Mouse (Mus musculus) G1E (cell line): ENCODE data around the gene Klf13. TPM values are rescaled to one million over a fixed set of nuclear protein-coding genes. Genes with fewer than 3 reads are reported as not detected.

Experiments
- ATAC-seq: 2 replicates; pipeline ENCODE4 v1.8.0; 2016; ENCODE audit warnings: mild to moderate bottlenecking; ENCODE audit not compliant: insufficient number of reproducible peaks, poor library complexity, low FRiP score, severe bottlenecking; ENCODE audit errors: extremely low read depth
- DNase-seq: peaks from one replicate; pipeline ENCODE4 v3.0.0; 2012; ENCODE audit warnings: low spot score
- H3K27me3 ChIP-seq: 2 replicates; pipeline ENCODE4 v1.6.1; 2012; ENCODE audit warnings: mild to moderate bottlenecking, low read length, inconsistent platforms; ENCODE audit not compliant: insufficient read depth
- H3K36me3 ChIP-seq: replicated peaks from 2 replicates; pipeline ENCODE3; 2012; ENCODE audit warnings: mild to moderate bottlenecking, inconsistent platforms
- H3K4me1 ChIP-seq: 2 replicates; pipeline ENCODE4 v1.6.1; 2012; ENCODE audit warnings: low read depth, low read length, inconsistent platforms, mixed read lengths; ENCODE audit not compliant: insufficient read depth
- H3K4me3 ChIP-seq: 2 replicates; pipeline ENCODE4 v1.5.1; 2012; ENCODE audit warnings: low read depth, mild to moderate bottlenecking, inconsistent platforms, low read length, moderate library complexity, mixed read lengths
- H3K9me3 ChIP-seq: replicated peaks from 2 replicates; pipeline ENCODE4 v1.6.1; 2012; ENCODE audit warnings: inconsistent platforms
- CTCF ChIP-seq: IDR thresholded peaks from 2 replicates; pipeline ENCODE4 v1.5.1; 2012; ENCODE audit warnings: low read depth, low read length, inconsistent platforms, mixed read lengths
- GATA1 ChIP-seq: IDR thresholded peaks from 2 replicates; pipeline ENCODE4 v1.6.1; 2012; ENCODE audit warnings: borderline replicate concordance, low read length, inconsistent platforms, mixed read lengths
- GATA2 ChIP-seq: IDR thresholded peaks from 2 replicates; pipeline ENCODE4 v1.6.1; 2012; ENCODE audit warnings: low read depth, low read length, inconsistent platforms, borderline replicate concordance
- POLR2AphosphoS5 ChIP-seq: IDR thresholded peaks from 2 replicates; pipeline ENCODE4 v1.6.1; 2012; ENCODE audit warnings: low read depth, low read length, inconsistent platforms; ENCODE audit not compliant: insufficient replicate concordance
- TAL1 ChIP-seq: conservative IDR thresholded peaks from 2 replicates; pipeline ENCODE4 v1.6.1; 2012; ENCODE audit warnings: low read depth, low read length, inconsistent platforms, mixed read lengths
- polyA plus RNA-seq: library from polyadenylated mRNA; stranded (reverse); fragments of >175 nt; gene quantifications from 2 replicates; pipeline ENCODE4 v1.2.3, GENCODE M21; 2012
- total RNA-seq, 2 experiments: library from RNA; stranded (forward) in 1 of 2; stranded (reverse) in 1 of 2; fragments of 200-1000 nt in 1 of 2; fragments of >200 nt in 1 of 2; fragmentation: Nextera tagmentation in 1 of 2; gene quantifications; 2 replicates each; pipeline ENCODE4 v1.2.3; 2014 to 2017

Klf13 gene
- total and polyA plus RNA-seq, 3 experiments: 14.6 to 89.5 (median 68.1) TPM

- ATAC-seq (no peak), DNase-seq (no peak)
- TF ChIP-seq TAL1 (no peak), POLR2AphosphoS5 (no peak), GATA2 (no peak), GATA1 (no peak), CTCF (no peak)
- H3K9me3 ChIP-seq: no peaks in the 10 kb centered on the region
- peaks cover 48% of the 10 kb centered on the region for H3K4me1 ChIP-seq
- H3K4me3 ChIP-seq: no peak overlapping the region
- H3K27me3 ChIP-seq: no peaks in the 10 kb centered on the region
- H3K36me3 ChIP-seq: peaks cover 6% of the 10 kb centered on the region
These were observed 1.6 kb upstream of the Klf13 start for GRCm38 (mm10) chr7:63940321-63940720.

DNA sequence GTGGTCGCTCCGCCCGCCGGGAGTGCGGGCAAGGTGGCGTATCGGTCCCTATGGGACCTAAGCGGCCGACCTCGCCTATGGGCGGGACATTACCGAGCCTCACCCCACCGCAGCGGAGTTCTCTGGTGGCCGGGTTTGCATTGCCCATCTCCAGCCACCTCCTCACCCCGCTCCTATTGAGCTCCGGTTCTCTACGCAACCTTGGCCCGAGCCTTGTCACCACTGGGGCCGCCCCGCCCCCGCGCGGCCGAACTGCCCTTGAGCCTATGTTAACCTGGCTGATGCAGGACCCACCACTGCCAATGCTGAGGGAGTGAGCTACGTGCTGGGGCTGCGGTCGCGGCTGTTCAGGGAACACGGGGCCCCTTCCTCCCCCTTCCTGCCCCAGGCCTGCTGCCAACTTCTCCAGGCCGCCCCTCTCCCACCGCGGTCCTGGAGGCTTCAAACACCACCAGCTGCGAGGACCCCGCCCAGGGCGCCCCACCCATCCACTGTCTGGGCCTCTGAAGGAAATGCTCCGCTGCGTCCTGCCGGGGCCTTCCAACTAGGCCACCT lies 759 bp upstream of the Klf13 start:
- ATAC-seq (peak; percentile 48), DNase-seq (peak; percentile 88)
- peak overlapping the region; percentile 93 for H3K4me3 ChIP-seq
- no peaks in the 10 kb centered on the region for H3K9me3 ChIP-seq
- peaks cover 11% of the 10 kb centered on the region for H3K36me3 ChIP-seq
- peaks cover 56% of the 10 kb centered on the region for H3K4me1 ChIP-seq
- H3K27me3 ChIP-seq: no peaks in the 10 kb centered on the region
- no peak for TF ChIP-seq POLR2AphosphoS5
- TF ChIP-seq CTCF: no peak
- TF ChIP-seq TAL1: no peak
- no peak for TF ChIP-seq GATA2
- no peak for TF ChIP-seq GATA1

DNA sequence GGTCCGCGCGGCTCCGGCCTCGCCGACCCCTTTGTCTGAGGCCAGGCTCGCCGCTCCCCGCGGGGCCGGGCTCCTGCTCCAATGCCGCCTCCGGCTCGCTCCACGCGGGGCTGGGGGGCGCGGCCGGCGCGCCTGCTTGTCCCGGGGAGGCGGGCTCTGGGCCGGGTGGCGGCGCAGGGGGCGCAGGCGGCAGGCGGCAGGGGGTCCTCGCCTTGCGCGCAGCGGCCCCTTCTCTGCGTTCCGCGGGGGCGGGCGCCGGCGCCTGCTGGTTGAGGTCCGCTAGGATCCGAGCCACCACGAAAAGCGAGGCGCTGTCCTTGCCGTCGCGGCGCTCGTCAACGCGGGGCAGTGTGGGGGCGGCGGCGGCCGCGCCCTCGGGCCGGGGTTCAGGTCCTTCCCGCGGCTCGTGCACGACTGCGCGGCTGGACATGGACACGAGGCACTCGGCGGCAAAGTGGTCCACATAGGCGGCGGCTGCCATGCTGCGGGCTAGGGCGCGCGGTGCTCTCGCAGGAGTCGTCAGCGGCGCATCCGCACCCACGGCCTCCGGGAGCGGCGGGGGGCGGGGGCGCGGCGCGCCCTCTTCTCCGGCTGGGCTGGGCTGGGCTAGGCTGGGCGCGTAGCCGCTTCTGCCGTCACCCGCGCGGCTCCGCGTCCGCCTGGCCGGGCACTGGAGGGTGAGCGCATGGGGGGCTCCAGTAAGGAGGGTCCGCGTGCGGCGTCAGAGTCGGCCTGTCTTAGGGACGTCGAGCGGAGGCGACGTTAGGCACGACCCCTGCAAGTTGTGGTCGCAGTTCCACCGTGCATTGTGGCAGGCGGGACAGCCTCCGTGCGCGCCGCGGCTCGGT lies 425 bp downstream of the Klf13 start:
- H3K4me3 ChIP-seq: peak overlapping the region; percentile 93
- H3K4me1 ChIP-seq: peaks cover 64% of the 10 kb centered on the region
- peaks cover 18% of the 10 kb centered on the region for H3K36me3 ChIP-seq
- no peaks in the 10 kb centered on the region for H3K9me3 ChIP-seq
- no peaks in the 10 kb centered on the region for H3K27me3 ChIP-seq
- ATAC-seq (no peak), DNase-seq (peak; percentile 71)
- TF ChIP-seq TAL1 (no peak), GATA1 (no peak), CTCF (no peak), POLR2AphosphoS5 (no peak), GATA2 (no peak)

DNA sequence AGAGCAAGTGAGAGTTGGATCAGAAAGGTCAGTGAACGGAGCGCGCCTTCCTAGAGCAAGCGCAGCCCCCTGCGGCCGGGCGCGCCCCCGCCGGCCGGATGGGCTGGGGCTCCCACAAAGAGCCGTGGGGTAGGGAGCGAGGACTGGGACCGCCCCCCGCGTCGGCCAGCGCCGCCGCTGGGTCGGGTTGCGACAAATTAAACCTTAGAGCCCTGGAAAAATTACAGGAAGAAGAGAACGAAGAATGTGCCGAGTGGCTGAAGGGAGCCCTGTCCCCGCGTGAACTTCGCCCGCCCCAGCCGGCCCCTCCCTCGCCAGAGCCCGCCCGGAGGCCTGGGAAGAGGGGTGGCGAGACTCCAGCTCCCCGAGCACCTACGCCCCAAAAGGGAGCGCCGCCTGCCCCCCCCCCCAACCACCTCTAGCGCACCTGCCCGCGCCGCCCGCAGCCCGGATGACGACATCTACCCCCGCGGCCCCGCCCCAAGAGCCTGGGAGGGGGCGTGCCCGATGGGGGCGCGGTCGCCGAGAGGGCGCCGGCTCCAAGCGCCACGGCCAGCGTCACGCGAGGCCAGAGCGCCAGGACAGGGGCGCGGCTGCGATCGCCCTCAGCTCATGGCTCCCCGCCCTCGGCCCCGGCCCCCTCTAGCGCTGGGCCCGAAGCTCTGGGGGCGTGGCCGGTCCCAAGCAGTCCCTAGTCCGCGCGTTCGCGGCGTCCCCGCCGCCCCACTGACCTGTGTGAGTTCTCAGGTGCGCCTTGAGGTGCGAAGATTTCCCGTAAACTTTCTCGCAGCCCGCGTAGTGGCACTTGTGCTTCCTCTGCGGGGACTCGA lies 1.3 kb downstream of the Klf13 start:
- Histone ChIP-seq H3K36me3 (peaks cover 19% of the 10 kb centered on the region), H3K4me3 (peak overlapping the region; percentile 93), H3K9me3 (no peaks in the 10 kb centered on the region), H3K27me3 (no peaks in the 10 kb centered on the region), H3K4me1 (peaks cover 72% of the 10 kb centered on the region)
- no peak for TF ChIP-seq GATA1
- no peak for TF ChIP-seq TAL1
- no peak for TF ChIP-seq CTCF
- TF ChIP-seq GATA2: no peak
- no peak for TF ChIP-seq POLR2AphosphoS5
- DNase-seq: peak; percentile 80
- no peak for ATAC-seq

- no peak for DNase-seq
These were observed 1.8 kb downstream of the Klf13 start for GRCm38 (mm10) chr7:63936986-63937235.

DNA sequence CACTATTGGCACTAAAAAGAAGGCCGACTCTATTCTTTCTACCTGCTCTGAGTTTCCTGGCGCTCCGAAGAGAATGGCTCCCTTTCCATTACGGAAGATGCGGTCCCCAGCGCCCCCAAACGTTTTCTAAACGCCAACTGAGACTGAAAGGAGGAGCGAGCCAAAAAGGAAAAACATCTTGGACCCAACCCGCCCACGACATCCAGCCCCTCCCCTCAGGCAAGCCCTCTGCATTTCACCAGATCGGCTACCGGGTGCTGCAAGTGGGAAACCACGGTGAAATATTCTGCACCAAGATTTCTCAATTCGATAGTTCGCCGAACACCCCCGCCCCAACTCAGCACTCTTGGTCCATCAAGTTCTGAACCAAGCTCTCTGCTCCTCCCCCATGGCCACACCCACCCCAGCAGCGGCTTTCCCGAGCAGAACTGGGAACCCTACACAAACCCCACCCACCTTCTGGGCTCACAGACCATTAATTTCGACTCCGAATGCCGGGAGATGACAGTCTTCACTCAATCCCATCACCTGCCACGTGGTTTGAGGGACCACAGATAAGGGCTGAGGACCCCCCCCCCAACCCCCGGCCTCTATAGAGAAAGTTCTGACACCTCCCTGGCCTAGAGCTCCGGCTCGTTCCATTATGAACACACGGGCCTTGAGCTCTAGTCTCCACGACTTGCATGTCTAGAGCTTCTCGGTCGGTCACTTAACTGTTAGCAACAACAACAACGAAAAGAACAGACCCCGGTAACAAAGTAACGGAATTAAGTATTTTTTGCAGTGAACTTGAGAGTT lies 2.3 kb downstream of the Klf13 start:
- no peak for TF ChIP-seq GATA2
- no peak for TF ChIP-seq TAL1
- no peak for TF ChIP-seq CTCF
- no peak for TF ChIP-seq POLR2AphosphoS5
- Histone ChIP-seq H3K27me3 (no peaks in the 10 kb centered on the region), H3K9me3 (no peaks in the 10 kb centered on the region), H3K4me3 (peak overlapping the region; percentile 93), H3K4me1 (peaks cover 72% of the 10 kb centered on the region), H3K36me3 (peaks cover 26% of the 10 kb centered on the region)
- ATAC-seq: no peak
- DNase-seq: no peak

More at GRCm38 (mm10) chr7:63936986-63937235, 1.8 kb downstream of the Klf13 start:
- TF ChIP-seq TAL1: no peak
- Histone ChIP-seq H3K36me3 (peaks cover 22% of the 10 kb centered on the region), H3K27me3 (no peaks in the 10 kb centered on the region), H3K4me1 (peaks cover 73% of the 10 kb centered on the region), H3K9me3 (no peaks in the 10 kb centered on the region), H3K4me3 (peak overlapping the region; percentile 93)
- no peak for ATAC-seq
